ENCODE assay signal across 11 mouse cellular contexts in the genomic region with DNA sequence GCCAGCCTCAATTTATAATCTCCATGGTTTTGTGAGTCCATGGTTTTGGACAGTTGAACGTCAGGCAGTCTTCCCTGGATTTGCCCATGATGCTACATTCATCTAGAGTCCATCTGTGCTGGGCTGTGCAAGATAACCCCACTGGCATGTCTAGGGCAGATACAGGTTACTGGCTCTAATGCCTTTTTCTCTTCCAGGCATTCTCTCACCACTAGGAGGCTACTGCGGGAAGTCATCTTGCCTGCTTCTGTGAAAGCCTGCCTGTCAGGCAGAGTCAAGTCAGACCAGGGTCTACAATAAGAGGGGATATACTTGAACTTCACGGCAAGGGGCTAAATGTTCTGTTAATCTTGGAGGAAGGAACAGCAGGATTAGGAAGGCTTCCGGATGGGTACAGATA. TPM values are rescaled to one million over a fixed set of nuclear protein-coding genes. Genes with fewer than 3 reads are reported as not detected.
DNase-seq lines count a peak whose midpoint lies in the region; ATAC-seq and TF ChIP-seq lines count a peak whose summit lies in the region.
"Had no signal": no experiment of that assay in that cellular context is flagged by ENCODE, and none has a peak within 500 bp of the region (broad histone marks: within the 10 kb centered on the region; RNA-seq: fewer than 3 reads in every experiment).

No protein-coding gene starts in this region.

- peak; percentile 6 for DNase-seq in hindbrain, embryonic 10.5 days (ENCODE audit: low spot score)
- peak; percentile 11 to 31 for DNase-seq in spleen, postnatal 36 days (ENCODE audit: low spot score in 2 of 2)
- DNase-seq in spleen, postnatal 4 days (ENCODE audit: low spot score in 2 of 2) = no peak
- DNase-seq in embryo, embryonic 10 days (ENCODE audit: low spot score) = peak; percentile 54
- no peak for DNase-seq in stomach, postnatal 0 days (ENCODE audit: low spot score)
- no peak for DNase-seq in midbrain, embryonic 10.5 days (ENCODE audit: low spot score)
- DNase-seq in left cerebral cortex, adult 9 months (ENCODE audit: low spot score in 2 of 2) = no peak

- peak; percentile 72 for TF ChIP-seq CTCF in stomach, postnatal 0 days (IDR thresholded peaks at IDR 0.05; ENCODE audit: low read depth)

- no peak for ATAC-seq in hindbrain, embryonic 12.5 days (ENCODE audit: low FRiP score)
- ATAC-seq in stomach, postnatal 0 days (ENCODE audit: low FRiP score, low TSS enrichment) = no peak

- H3K27me3 ChIP-seq in hindbrain, embryonic 10.5 days (ENCODE audit: insufficient read depth, poor library complexity, severe bottlenecking) = no peaks in the 10 kb centered on the region
- no peaks in the 10 kb centered on the region; the same call in 1 of the 2 replicates for H3K27me3 ChIP-seq in hindbrain, embryonic 12.5 days
- H3K27me3 ChIP-seq in stomach, postnatal 0 days (ENCODE audit: control insufficient read depth, insufficient read depth, low read length) = no peaks in the 10 kb centered on the region
- no peaks in the 10 kb centered on the region for H3K27me3 ChIP-seq in midbrain, embryonic 10.5 days (ENCODE audit: low read depth, poor library complexity, severe bottlenecking)
- H3K27me3 ChIP-seq: embryonic facial prominence, embryonic 15.5 days; limb, embryonic 13.5 days had no signal

- no peaks in the 10 kb centered on the region for H3K9me3 ChIP-seq in hindbrain, embryonic 10.5 days
- no peaks in the 10 kb centered on the region for H3K9me3 ChIP-seq in hindbrain, embryonic 12.5 days (replicated peaks)
- H3K9me3 ChIP-seq in stomach, postnatal 0 days (ENCODE audit: control insufficient read depth, low read length) = no peaks in the 10 kb centered on the region
- no peaks in the 10 kb centered on the region for H3K9me3 ChIP-seq in midbrain, embryonic 10.5 days (replicated peaks)
- H3K9me3 ChIP-seq: embryonic facial prominence, embryonic 15.5 days; limb, embryonic 13.5 days had no signal

- H3K4me3 ChIP-seq in hindbrain, embryonic 10.5 days = no peak overlapping the region
- no peak overlapping the region for H3K4me3 ChIP-seq in hindbrain, embryonic 12.5 days
- no peak overlapping the region for H3K4me3 ChIP-seq in stomach, postnatal 0 days (ENCODE audit: low read depth, low read length)
- H3K4me3 ChIP-seq in midbrain, embryonic 10.5 days = no peak overlapping the region
- H3K4me3 ChIP-seq: embryonic facial prominence, embryonic 15.5 days; limb, embryonic 13.5 days had no signal

- H3K9ac ChIP-seq in hindbrain, embryonic 12.5 days = no peak overlapping the region
- H3K9ac ChIP-seq in stomach, postnatal 0 days (ENCODE audit: low read length) = no peak overlapping the region
- H3K9ac ChIP-seq: embryonic facial prominence, embryonic 15.5 days; limb, embryonic 13.5 days had no signal

- TF ChIP-seq EP300 in stomach, postnatal 0 days (optimal IDR thresholded peaks at IDR 0.05) = no peak

- 27% methylated on average over 4 of the region's 4 CpGs for WGBS in hindbrain, embryonic 10.5 days
- 30% methylated on average over 4 of the region's 4 CpGs for WGBS in hindbrain, embryonic 12.5 days
- 21% methylated on average over 4 of the region's 4 CpGs for WGBS in stomach, postnatal 0 days
- WGBS in midbrain, embryonic 10.5 days = 27% methylated on average over 4 of the region's 4 CpGs

- H3K36me3 ChIP-seq in hindbrain, embryonic 10.5 days = 0 out of 2 replicates have a peak, but pooled peaks cover 5% of the 10 kb centered on the region
- no peaks in the 10 kb centered on the region for H3K36me3 ChIP-seq in hindbrain, embryonic 12.5 days
- no peaks in the 10 kb centered on the region for H3K36me3 ChIP-seq in stomach, postnatal 0 days (ENCODE audit: control insufficient read depth, insufficient read depth, low read length)
- H3K36me3 ChIP-seq in midbrain, embryonic 10.5 days = no peaks in the 10 kb centered on the region

- no peak overlapping the region for H3K27ac ChIP-seq in hindbrain, embryonic 10.5 days
- H3K27ac ChIP-seq in hindbrain, embryonic 12.5 days = no peak overlapping the region
- no peak overlapping the region for H3K27ac ChIP-seq in stomach, postnatal 0 days (replicated peaks)
- H3K27ac ChIP-seq in midbrain, embryonic 10.5 days (replicated peaks) = no peak overlapping the region
- H3K27ac ChIP-seq: embryonic facial prominence, embryonic 15.5 days; limb, embryonic 13.5 days had no signal

- H3K4me2 ChIP-seq in hindbrain, embryonic 12.5 days (replicated peaks) = no peak overlapping the region
- H3K4me2 ChIP-seq in stomach, postnatal 0 days (replicated peaks; ENCODE audit: low read depth) = no peak overlapping the region
- H3K4me2 ChIP-seq: embryonic facial prominence, embryonic 15.5 days; limb, embryonic 13.5 days had no signal

- H3K4me1 ChIP-seq in hindbrain, embryonic 10.5 days (replicated peaks) = peaks cover 10% of the 10 kb centered on the region
- H3K4me1 ChIP-seq in hindbrain, embryonic 12.5 days = peaks cover 9% of the 10 kb centered on the region
- H3K4me1 ChIP-seq in stomach, postnatal 0 days (replicated peaks; ENCODE audit: control insufficient read depth, insufficient read depth) = 0 out of 2 replicates have a peak, but pooled peaks cover 2% of the 10 kb centered on the region
- peaks cover 13% of the 10 kb centered on the region for H3K4me1 ChIP-seq in midbrain, embryonic 10.5 days

RNA-seq across cellular contexts. Expression of a gene that starts 2.0 kb away (rescaled TPM):
- 47.6 and 51.9 TPM in 2 replicates for polyA plus RNA-seq in hindbrain, embryonic 10.5 days (2016; fragmentation: Nextera tagmentation; extraction: Ambion mirVana)
- polyA plus RNA-seq in hindbrain, embryonic 12.5 days (2016; fragmentation: Nextera tagmentation; extraction: Ambion mirVana) = 45.1 and 48.5 TPM in 2 replicates
- 162 and 170 TPM in 2 replicates for polyA plus RNA-seq in stomach, postnatal 0 days (2015; fragmentation: Nextera tagmentation; extraction: Ambion mirVana)
- 45.6 and 47.3 TPM in 2 replicates for polyA plus RNA-seq in midbrain, embryonic 10.5 days (2016; fragmentation: Nextera tagmentation; extraction: Ambion mirVana)

RNA-seq across cellular contexts. Expression of a gene that starts 31.4 kb away (rescaled TPM):
- not detected in 2 replicates for polyA plus RNA-seq in hindbrain, embryonic 10.5 days (2016; fragmentation: Nextera tagmentation; extraction: Ambion mirVana)
- 0.12 TPM in 1 of 2 replicates, not detected in the other for polyA plus RNA-seq in hindbrain, embryonic 12.5 days (2016; fragmentation: Nextera tagmentation; extraction: Ambion mirVana)
- polyA plus RNA-seq in stomach, postnatal 0 days (2015; fragmentation: Nextera tagmentation; extraction: Ambion mirVana) = 0.04 TPM in 1 of 2 replicates, not detected in the other
- not detected in 2 replicates for polyA plus RNA-seq in midbrain, embryonic 10.5 days (2016; fragmentation: Nextera tagmentation; extraction: Ambion mirVana)
- polyA plus RNA-seq: embryonic facial prominence, embryonic 15.5 days; limb, embryonic 13.5 days; stomach, embryonic 14.5 days had no signal

Comparison
In these comparisons a context has a peak if more than half of its experiments do, and no peak if none do; other contexts are left out.
1. DNase-seq: peak in hindbrain, embryonic 10.5 days (single experiment), spleen, postnatal 36 days (2 of 2) and embryo, embryonic 10 days (single experiment); none in spleen, postnatal 4 days (0 of 2), stomach, postnatal 0 days (single experiment), midbrain, embryonic 10.5 days (single experiment) and left cerebral cortex, adult 9 months (0 of 2).